Mouse (Mus musculus) midbrain, embryonic 16.5 days (tissue): Measurements from ENCODE around the gene Sgcd. TPM values are rescaled to one million over a fixed set of nuclear protein-coding genes. Genes with fewer than 3 reads are reported as not detected.
A peak's percentile ranks its signal among the peaks of the same experiment; 100 is the strongest.

Source experiments
- ATAC-seq: fragments of 200-750 bp; cut with Nextera tagmentation; 2 replicates; pipeline ENCODE4 v1.8.0; 2017; ENCODE audit warnings: moderate TSS enrichment
- H3K27ac ChIP-seq: fragments of 300-500 bp; sonication (generic); 2 replicates; pipeline ENCODE4 v1.5.1; 2014; ENCODE audit warnings: mild to moderate bottlenecking, low read length, mixed read lengths
- H3K27me3 ChIP-seq: fragments of 300-500 bp; sonication (generic); 2 replicates; pipeline ENCODE4 v1.6.1; 2014; ENCODE audit warnings: low read depth, low read length, mixed read lengths; ENCODE audit not compliant: control insufficient read depth, insufficient read depth
- H3K36me3 ChIP-seq: fragments of 300-500 bp; sonication (generic); 2 replicates; pipeline ENCODE4 v1.6.1; 2014; ENCODE audit warnings: mild to moderate bottlenecking, low read length, moderate library complexity, mixed read lengths; ENCODE audit not compliant: control insufficient read depth, insufficient read depth
- H3K4me1 ChIP-seq: fragments of 300-500 bp; sonication (generic); 2 replicates; pipeline ENCODE4 v1.6.1; 2014; ENCODE audit warnings: mild to moderate bottlenecking, low read length, mixed read lengths; ENCODE audit not compliant: control insufficient read depth, insufficient read depth
- H3K4me2 ChIP-seq: fragments of 300-500 bp; sonication (generic); 2 replicates; pipeline ENCODE4 v1.6.1; 2014; ENCODE audit warnings: mild to moderate bottlenecking, low read length, mixed read lengths
- H3K4me3 ChIP-seq: fragments of 300-500 bp; sonication (generic); 2 replicates; pipeline ENCODE4 v1.5.1; 2014; ENCODE audit warnings: low read depth, mild to moderate bottlenecking, low read length, moderate library complexity, mixed read lengths
- H3K9ac ChIP-seq: fragments of 300-500 bp; sonication (generic); 2 replicates; pipeline ENCODE4 v1.6.1; 2014; ENCODE audit warnings: low read depth, low read length, mixed read lengths
- H3K9me3 ChIP-seq: fragments of 300-500 bp; sonication (generic); replicated peaks from 2 replicates; pipeline ENCODE4 v1.6.1; 2014; ENCODE audit warnings: mild to moderate bottlenecking, low read length, mixed read lengths; ENCODE audit not compliant: control insufficient read depth, poor library complexity, severe bottlenecking
- WGBS: fragments of 180-500 bp; shearing (Covaris S2); extraction: QIAGEN DNeasy Blood & Tissue Kit; methylation state at CpG from one replicate; pipeline ENCODE4 v1.1.7; 2014; 5-methylcytosine and 5-hydroxymethylcytosine counted together
- polyA plus RNA-seq: library from polyadenylated mRNA; unstranded; fragments of >200 nt; fragmentation: Nextera tagmentation; extraction: Ambion mirVana; gene quantifications from 2 replicates; pipeline ENCODE4 v1.2.1, GENCODE M21; 2015

The Sgcd gene
- polyA plus RNA-seq: 5.4 and 5.6 TPM in 2 replicates

- H3K9ac ChIP-seq: peak within 1 kb of the TSS; percentile 93
- H3K4me1 ChIP-seq: peaks cover 16% of the 10 kb centered on the region; the same call in 1 of the 2 replicates
- ATAC-seq: peak; percentile 90
- no peaks in the 10 kb centered on the region for H3K9me3 ChIP-seq
- peak within 1 kb of the TSS; percentile 82 for H3K4me3 ChIP-seq
- peak within 1 kb of the TSS; percentile 87 for H3K4me2 ChIP-seq
- no peaks in the 10 kb centered on the region for H3K27me3 ChIP-seq
- under 1% methylated on average over 56 of the region's 67 CpGs for WGBS
- peak within 1 kb of the TSS; percentile 91 for H3K27ac ChIP-seq
- H3K36me3 ChIP-seq: no peaks in the 10 kb centered on the region
These were observed at the start of gene Sgcd for GRCm38 (mm10) chr11:47988697-47989533. Sgcd (minus strand) TSS chr11:47988969.

DNA sequence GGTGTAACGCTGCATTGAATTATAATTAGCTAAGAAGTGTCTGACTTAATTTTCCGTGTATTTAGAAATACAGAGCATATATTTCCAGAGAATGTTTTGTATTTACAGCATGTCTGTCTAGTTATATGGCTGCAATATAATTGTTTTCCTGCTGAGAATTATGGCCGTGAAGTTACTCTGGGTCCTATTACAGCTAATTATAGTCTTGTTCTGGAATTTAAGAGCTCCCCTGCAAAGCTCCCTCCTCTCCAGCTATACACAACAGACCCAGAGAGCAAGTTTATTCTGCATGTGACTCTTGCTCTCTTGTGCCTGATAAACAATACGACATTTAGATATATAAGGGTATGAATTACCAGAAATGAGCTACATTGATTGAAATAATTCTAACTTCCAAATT, 49.3 kb upstream of the Sgcd start:
- no peaks in the 10 kb centered on the region for H3K4me1 ChIP-seq
- H3K27ac ChIP-seq: no peak overlapping the region
- no peak overlapping the region for H3K4me3 ChIP-seq
- WGBS: 77% methylated on average over 4 of the region's 4 CpGs
- ATAC-seq: no peak
- no peaks in the 10 kb centered on the region for H3K36me3 ChIP-seq
- H3K9ac ChIP-seq: no peak overlapping the region
- no peaks in the 10 kb centered on the region for H3K9me3 ChIP-seq
- H3K4me2 ChIP-seq: no peak overlapping the region
- no peaks in the 10 kb centered on the region for H3K27me3 ChIP-seq

DNA sequence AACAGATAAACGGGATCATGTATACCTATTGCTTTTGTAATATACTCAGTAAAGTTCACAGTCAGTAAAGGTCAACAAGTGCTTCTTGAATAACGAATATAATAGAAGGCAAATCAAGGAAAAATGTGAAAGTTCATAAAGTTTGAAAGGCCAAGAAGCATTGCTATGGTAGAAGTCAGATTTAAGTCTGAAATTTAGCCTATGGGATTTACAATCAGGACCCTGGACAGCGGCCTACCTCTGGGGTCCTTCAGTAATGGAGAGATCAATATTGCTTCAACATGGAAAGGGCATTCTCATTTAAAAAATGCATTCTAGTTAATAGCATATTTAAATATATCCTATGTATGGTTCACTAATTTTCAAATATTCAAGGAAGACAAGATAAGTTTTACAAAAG, 24.1 kb upstream of the Sgcd start:
- no peak overlapping the region for H3K4me3 ChIP-seq
- H3K27ac ChIP-seq: no peak overlapping the region
- H3K9me3 ChIP-seq: no peaks in the 10 kb centered on the region
- H3K27me3 ChIP-seq: no peaks in the 10 kb centered on the region
- H3K9ac ChIP-seq: no peak overlapping the region
- no peak overlapping the region for H3K4me2 ChIP-seq
- no peak for ATAC-seq
- WGBS: 53% methylated on average over 3 of the region's 3 CpGs
- H3K4me1 ChIP-seq: no peaks in the 10 kb centered on the region
- no peaks in the 10 kb centered on the region for H3K36me3 ChIP-seq

GRCm38 (mm10) chr11:47988333-47988696, 454 bp downstream of the Sgcd start:
- WGBS: under 1% methylated on average over 31 of the region's 31 CpGs
- H3K4me3 ChIP-seq: peak overlapping the region; percentile 82
- no peaks in the 10 kb centered on the region for H3K27me3 ChIP-seq
- H3K4me1 ChIP-seq: peaks cover 16% of the 10 kb centered on the region; the same call in 1 of the 2 replicates
- no peaks in the 10 kb centered on the region for H3K36me3 ChIP-seq
- peak overlapping the region; percentile 91 for H3K27ac ChIP-seq
- no peaks in the 10 kb centered on the region for H3K9me3 ChIP-seq
- peak; percentile 81 for ATAC-seq
- H3K4me2 ChIP-seq: peak overlapping the region; percentile 87
- H3K9ac ChIP-seq: peak overlapping the region; percentile 93

DNA sequence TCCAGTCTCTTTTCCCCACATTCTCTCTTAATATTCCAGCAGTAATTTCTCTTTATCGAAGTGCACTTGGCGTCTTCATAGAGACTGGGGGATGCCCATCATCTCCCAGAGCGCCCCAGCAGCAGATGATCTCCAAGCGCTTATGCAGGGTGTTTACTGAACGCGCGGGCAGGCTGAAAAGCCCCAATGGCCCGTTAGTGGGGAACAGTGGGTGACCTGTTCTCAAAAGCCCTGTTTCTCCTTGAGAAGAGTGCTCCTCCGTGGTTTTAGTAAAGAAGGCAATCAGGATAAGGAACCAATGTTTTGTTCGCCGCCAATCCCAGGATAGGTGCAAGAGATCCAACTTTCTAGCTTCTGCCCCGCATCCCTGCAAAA, 889 bp downstream of the Sgcd start:
- Histone ChIP-seq H3K4me3 (peak overlapping the region; percentile 82), H3K4me2 (peak overlapping the region; percentile 87), H3K27me3 (no peaks in the 10 kb centered on the region), H3K27ac (peak overlapping the region; percentile 91), H3K9me3 (no peaks in the 10 kb centered on the region), H3K9ac (peak overlapping the region; percentile 93), H3K4me1 (peaks cover 16% of the 10 kb centered on the region; the same call in 1 of the 2 replicates), H3K36me3 (no peaks in the 10 kb centered on the region)
- ATAC-seq: no peak
- WGBS: 8% methylated on average over 12 of the region's 12 CpGs

- Histone ChIP-seq H3K27ac (peak overlapping the region; percentile 91; the same call in 1 of the 2 replicates), H3K4me2 (peak overlapping the region; percentile 87), H3K36me3 (no peaks in the 10 kb centered on the region), H3K4me1 (peaks cover 16% of the 10 kb centered on the region; the same call in 1 of the 2 replicates), H3K9ac (peak overlapping the region; percentile 93), H3K9me3 (no peaks in the 10 kb centered on the region), H3K4me3 (peak overlapping the region; percentile 82), H3K27me3 (no peaks in the 10 kb centered on the region)
- 59% methylated on average over 8 of the region's 8 CpGs for WGBS
- peak; percentile 9; the same call in 1 of the 2 replicates for ATAC-seq
These were observed 1.4 kb downstream of the Sgcd start for GRCm38 (mm10) chr11:47987251-47987892.

DNA sequence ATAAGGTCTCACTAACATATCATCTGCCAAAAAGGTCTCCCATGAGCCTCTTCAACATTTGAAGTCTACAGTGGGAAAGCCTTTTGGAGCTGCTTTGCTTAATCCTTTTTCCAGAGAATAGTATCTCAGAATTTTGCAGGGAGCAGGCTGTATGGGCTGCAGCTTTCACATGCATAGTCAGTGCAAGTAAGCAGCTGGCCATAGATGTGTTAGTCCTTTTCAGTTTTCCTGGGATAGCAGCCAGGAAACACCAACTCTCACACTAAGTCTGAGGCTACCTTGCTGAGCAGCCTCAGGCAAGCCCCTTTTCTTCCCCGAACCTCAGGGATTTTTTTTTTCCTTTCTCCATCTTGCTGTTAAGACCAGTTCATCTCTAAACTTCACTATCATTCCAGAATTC, 6.6 kb downstream of the Sgcd start:
- WGBS: 70% methylated on average over 1 of the region's 1 CpGs
- Histone ChIP-seq H3K27ac (no peak overlapping the region), H3K4me2 (no peak overlapping the region), H3K27me3 (no peaks in the 10 kb centered on the region), H3K9ac (no peak overlapping the region), H3K36me3 (no peaks in the 10 kb centered on the region), H3K4me3 (no peak overlapping the region), H3K9me3 (no peaks in the 10 kb centered on the region), H3K4me1 (peaks cover 8% of the 10 kb centered on the region; the same call in 1 of the 2 replicates)
- no peak for ATAC-seq

DNA sequence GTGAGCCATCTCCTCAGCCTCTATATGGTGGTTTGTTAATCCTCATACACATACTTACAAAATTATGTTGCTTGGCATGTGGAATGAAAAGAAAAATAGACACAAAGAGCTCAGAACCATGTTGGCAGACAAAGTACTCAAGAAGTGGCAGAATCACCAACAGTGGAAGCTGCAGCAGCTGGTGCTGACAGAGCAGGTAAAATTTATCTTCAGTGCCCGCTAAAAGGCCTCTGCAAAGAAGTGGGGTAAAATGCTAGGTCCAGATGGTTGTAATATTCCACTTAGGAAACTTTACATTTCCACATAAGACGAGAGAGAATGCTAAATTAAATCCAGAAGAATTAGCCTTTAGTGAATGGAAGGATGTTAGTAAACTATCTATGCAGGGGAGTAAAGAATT, 7.7 kb downstream of the Sgcd start:
- 75% methylated on average over 2 of the region's 2 CpGs for WGBS

DNA sequence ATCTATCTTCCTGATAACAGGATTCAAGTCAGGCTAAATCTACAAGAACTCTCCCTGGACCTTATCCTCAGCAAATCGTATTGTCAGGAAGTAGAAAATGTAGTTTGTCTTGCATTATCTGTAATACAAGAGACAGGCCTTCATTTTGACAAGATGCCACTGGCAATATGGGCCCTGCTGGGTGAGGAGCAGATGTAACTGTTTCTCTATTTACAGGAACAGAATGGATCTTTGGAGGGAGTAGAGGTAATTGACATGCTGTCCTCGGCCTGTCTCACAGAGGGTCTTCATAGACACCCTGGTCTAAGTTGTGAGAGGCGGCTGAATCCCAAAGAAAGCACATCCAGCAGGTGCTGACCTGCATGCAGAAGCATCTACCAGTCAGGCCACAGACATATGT, 35.5 kb downstream of the Sgcd start:
- Histone ChIP-seq H3K4me2 (no peak overlapping the region), H3K27ac (no peak overlapping the region), H3K9ac (no peak overlapping the region), H3K4me1 (no peaks in the 10 kb centered on the region), H3K36me3 (no peaks in the 10 kb centered on the region), H3K27me3 (no peaks in the 10 kb centered on the region), H3K4me3 (no peak overlapping the region), H3K9me3 (no peaks in the 10 kb centered on the region)
- ATAC-seq: no peak
- WGBS: 79% methylated on average over 3 of the region's 3 CpGs

More for the DNA sequence above, 7.7 kb downstream of the Sgcd start:
- no peaks in the 10 kb centered on the region for H3K9me3 ChIP-seq
- H3K9ac ChIP-seq: no peak overlapping the region
- no peaks in the 10 kb centered on the region for H3K27me3 ChIP-seq
- no peaks in the 10 kb centered on the region for H3K36me3 ChIP-seq
- no peak overlapping the region for H3K4me3 ChIP-seq
- ATAC-seq: no peak
- H3K27ac ChIP-seq: no peak overlapping the region
- H3K4me2 ChIP-seq: no peak overlapping the region
- H3K4me1 ChIP-seq: peaks cover 4% of the 10 kb centered on the region; the same call in 1 of the 2 replicates
